Mouse (Mus musculus): ENCODE measurements around the gene Olfr896-ps1.

Gene Olfr896-ps1

DNA sequence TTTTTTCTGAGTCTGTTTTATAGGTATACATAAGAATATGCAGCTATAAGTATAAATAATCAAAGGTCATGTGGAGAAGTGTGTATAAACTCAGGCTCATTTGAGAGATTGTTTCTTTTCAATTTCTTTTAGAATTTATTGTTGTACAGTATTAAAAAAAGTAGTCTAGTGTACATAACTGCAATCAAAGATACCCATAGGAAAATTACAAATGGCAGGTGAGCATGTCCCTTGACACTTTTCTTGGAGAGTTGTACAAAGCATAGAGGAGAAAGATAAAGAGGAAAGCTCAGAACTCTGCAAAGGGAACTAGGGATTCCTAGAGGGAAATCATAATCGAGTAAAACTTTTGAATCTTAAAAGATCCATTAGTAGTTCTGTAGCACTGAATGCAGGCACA is at the start of gene Olfr896-ps1:
Olfr896-ps1 (plus strand) TSS at position 301 of the 400 bp plus-strand sequence.
- no peak for DNase-seq (ENCODE audit: low spot score in 2 of 2)

GRCm38 (mm10) chr9:38252474-38252873 is 38.4 kb upstream of the Olfr896-ps1 start, which contains the start of gene Olfr143:
TSS of gene Olfr143 (plus strand) at chr9:38252774.
- DNase-seq (ENCODE audit: low spot score in 2 of 2), result no peak

DNA sequence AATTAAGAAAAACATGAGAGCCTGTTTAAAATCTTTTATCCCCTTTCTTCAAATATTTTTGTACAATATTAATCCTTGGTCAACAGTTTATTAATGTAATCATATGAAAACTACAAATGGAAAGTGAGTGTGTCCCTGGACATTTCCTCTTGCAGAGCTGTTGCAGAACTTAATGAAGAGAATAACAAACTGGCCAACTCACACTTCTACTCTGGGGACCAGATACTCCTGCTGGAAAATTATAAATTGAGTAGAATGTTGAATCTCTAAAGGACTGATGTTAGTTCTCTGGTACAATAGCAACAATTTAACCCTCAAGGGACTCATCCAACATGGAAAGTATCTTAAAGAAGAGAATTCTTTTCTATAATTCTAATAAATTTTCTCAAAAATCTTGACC is 23.4 kb upstream of the Olfr896-ps1 start, which contains the start of gene Olfr895:
Olfr895 (plus strand) TSS at position 301 of the 400 bp plus-strand sequence.
- no peak for DNase-seq (ENCODE audit: low spot score in 2 of 2)

- DNase-seq (ENCODE audit: low spot score in 2 of 2), result no peak
Observed at GRCm38 (mm10) chr9:38328760-38329159, 37.9 kb downstream of the Olfr896-ps1 start, which contains the start of gene Olfr25. TSS of gene Olfr25 (plus strand) at chr9:38329060.

Measured in frontal cortex, postnatal 25 days (tissue).